Mouse (Mus musculus): Measurements from ENCODE around the gene Kcnj1.

GRCm38 (mm10) chr9:32340831-32341230 lies 31.5 kb upstream of the Kcnj1 start:
- TF ChIP-seq CTCF (IDR thresholded peaks at IDR 0.05; ENCODE audit: extremely low read depth, insufficient read length, insufficient replicate concordance, low read depth, low read length) (no peak), POLR2A (IDR thresholded peaks at IDR 0.05; ENCODE audit: low read depth, low read length) (no peak)

All from small intestine, adult 2 months (tissue).